Mouse (Mus musculus): ENCODE measurements around the gene 2310033P09Rik. TPM values are rescaled to one million over a fixed set of nuclear protein-coding genes. Genes with fewer than 3 reads are reported as not detected.

Gene 2310033P09Rik
- polyA plus RNA-seq, 1 experiment from 2014 or later: 24.1 TPM

- peaks cover 32% of the 10 kb centered on the region for H3K36me3 ChIP-seq (ENCODE audit: control insufficient read depth, insufficient read depth)
- no peak overlapping the region for H3K4me2 ChIP-seq (replicated peaks; ENCODE audit: low read depth)
- 0 out of 2 replicates have a peak, but pooled peaks cover 3% of the 10 kb centered on the region for H3K4me1 ChIP-seq (replicated peaks; ENCODE audit: control insufficient read depth, insufficient read depth, low read length)
- H3K27me3 ChIP-seq (replicated peaks; ENCODE audit: control insufficient read depth, insufficient read depth, low read length): no peaks in the 10 kb centered on the region
- 88% methylated on average over 12 of the region's 12 CpGs for WGBS
- H3K9me3 ChIP-seq (ENCODE audit: control insufficient read depth): no peaks in the 10 kb centered on the region
- H3K4me3 ChIP-seq (ENCODE audit: low read depth, low read length): no peak overlapping the region
- no peak overlapping the region for H3K27ac ChIP-seq (ENCODE audit: low read depth, low read length)
- no peak for ATAC-seq
- no peak overlapping the region for H3K9ac ChIP-seq (ENCODE audit: low read depth, low read length)
- no peak for TF ChIP-seq CTCF (IDR thresholded peaks at IDR 0.05; ENCODE audit: low read depth)
Measured at GRCm38 (mm10) chr11:59212892-59213494, 4.9 kb downstream of the 2310033P09Rik start.

- Histone ChIP-seq H3K36me3 (ENCODE audit: control insufficient read depth, insufficient read depth) (peaks cover 8% of the 10 kb centered on the region), H3K27ac (ENCODE audit: low read depth, low read length) (no peak overlapping the region), H3K4me1 (replicated peaks; ENCODE audit: control insufficient read depth, insufficient read depth, low read length) (peaks cover 14% of the 10 kb centered on the region), H3K4me3 (ENCODE audit: low read depth, low read length) (no peak overlapping the region), H3K27me3 (replicated peaks; ENCODE audit: control insufficient read depth, insufficient read depth, low read length) (no peaks in the 10 kb centered on the region), H3K9me3 (ENCODE audit: control insufficient read depth) (no peaks in the 10 kb centered on the region), H3K4me2 (replicated peaks; ENCODE audit: low read depth) (no peak overlapping the region), H3K9ac (ENCODE audit: low read depth, low read length) (no peak overlapping the region)
- WGBS: 74% methylated on average over 3 of the region's 3 CpGs
- no peak for ATAC-seq
- no peak for TF ChIP-seq CTCF (IDR thresholded peaks at IDR 0.05; ENCODE audit: low read depth)
Measured at GRCm38 (mm10) chr11:59216955-59217354, 8.8 kb downstream of the 2310033P09Rik start.

GRCm38 (mm10) chr11:59218389-59218998 lies 10.4 kb downstream of the 2310033P09Rik start:
- Histone ChIP-seq H3K27ac (ENCODE audit: low read depth, low read length) (no peak overlapping the region), H3K4me2 (replicated peaks; ENCODE audit: low read depth) (peak overlapping the region; percentile 24; the same call in 1 of the 2 replicates), H3K4me3 (ENCODE audit: low read depth, low read length) (no peak overlapping the region), H3K4me1 (replicated peaks; ENCODE audit: control insufficient read depth, insufficient read depth, low read length) (peaks cover 22% of the 10 kb centered on the region), H3K9ac (ENCODE audit: low read depth, low read length) (no peak overlapping the region), H3K27me3 (replicated peaks; ENCODE audit: control insufficient read depth, insufficient read depth, low read length) (no peaks in the 10 kb centered on the region), H3K36me3 (ENCODE audit: control insufficient read depth, insufficient read depth) (peaks cover under 1% of the 10 kb centered on the region), H3K9me3 (ENCODE audit: control insufficient read depth) (no peaks in the 10 kb centered on the region)
- TF ChIP-seq CTCF (IDR thresholded peaks at IDR 0.05; ENCODE audit: low read depth): no peak
- WGBS: 40% methylated on average over 4 of the region's 4 CpGs
- peak; percentile 43 for ATAC-seq

- H3K4me2 ChIP-seq (replicated peaks; ENCODE audit: low read depth): no peak overlapping the region
- ATAC-seq: no peak
- H3K9me3 ChIP-seq (ENCODE audit: control insufficient read depth): no peaks in the 10 kb centered on the region
- no peaks in the 10 kb centered on the region for H3K27me3 ChIP-seq (replicated peaks; ENCODE audit: control insufficient read depth, insufficient read depth, low read length)
- no peak overlapping the region for H3K4me3 ChIP-seq (ENCODE audit: low read depth, low read length)
- H3K9ac ChIP-seq (ENCODE audit: low read depth, low read length): no peak overlapping the region
- H3K4me1 ChIP-seq (replicated peaks; ENCODE audit: control insufficient read depth, insufficient read depth, low read length): peaks cover 22% of the 10 kb centered on the region
- TF ChIP-seq CTCF (IDR thresholded peaks at IDR 0.05; ENCODE audit: low read depth): peak; percentile 71
- H3K36me3 ChIP-seq (ENCODE audit: control insufficient read depth, insufficient read depth): peaks cover 4% of the 10 kb centered on the region
- no peak overlapping the region for H3K27ac ChIP-seq (ENCODE audit: low read depth, low read length)
Measured at GRCm38 (mm10) chr11:59219064-59219463, 10.9 kb downstream of the 2310033P09Rik start.

- Histone ChIP-seq H3K36me3 (ENCODE audit: control insufficient read depth, insufficient read depth) (peaks cover 4% of the 10 kb centered on the region; the same call in 1 of the 2 replicates), H3K4me2 (replicated peaks; ENCODE audit: low read depth) (no peak overlapping the region), H3K27me3 (replicated peaks; ENCODE audit: control insufficient read depth, insufficient read depth, low read length) (no peaks in the 10 kb centered on the region), H3K4me3 (ENCODE audit: low read depth, low read length) (no peak overlapping the region), H3K9ac (ENCODE audit: low read depth, low read length) (no peak overlapping the region), H3K9me3 (ENCODE audit: control insufficient read depth) (no peaks in the 10 kb centered on the region), H3K27ac (ENCODE audit: low read depth, low read length) (no peak overlapping the region), H3K4me1 (replicated peaks; ENCODE audit: control insufficient read depth, insufficient read depth, low read length) (peaks cover 31% of the 10 kb centered on the region)
- ATAC-seq: no peak
- TF ChIP-seq CTCF (IDR thresholded peaks at IDR 0.05; ENCODE audit: low read depth): no peak
Measured at GRCm38 (mm10) chr11:59221604-59222003, 13.5 kb downstream of the 2310033P09Rik start.

GRCm38 (mm10) chr11:59222306-59222705 lies 14.2 kb downstream of the 2310033P09Rik start:
- no peak overlapping the region; the same call in 1 of the 2 replicates for H3K27ac ChIP-seq (ENCODE audit: low read depth, low read length)
- 65% methylated on average over 4 of the region's 4 CpGs for WGBS
- H3K9ac ChIP-seq (ENCODE audit: low read depth, low read length): no peak overlapping the region
- H3K27me3 ChIP-seq (replicated peaks; ENCODE audit: control insufficient read depth, insufficient read depth, low read length): no peaks in the 10 kb centered on the region
- no peak overlapping the region for H3K4me3 ChIP-seq (ENCODE audit: low read depth, low read length)
- ATAC-seq: no peak
- no peak for TF ChIP-seq CTCF (IDR thresholded peaks at IDR 0.05; ENCODE audit: low read depth)
- H3K4me2 ChIP-seq (replicated peaks; ENCODE audit: low read depth): no peak overlapping the region; the same call in 1 of the 2 replicates
- peaks cover 31% of the 10 kb centered on the region for H3K4me1 ChIP-seq (replicated peaks; ENCODE audit: control insufficient read depth, insufficient read depth, low read length)
- no peaks in the 10 kb centered on the region for H3K9me3 ChIP-seq (ENCODE audit: control insufficient read depth)
- peaks cover 4% of the 10 kb centered on the region; the same call in 1 of the 2 replicates for H3K36me3 ChIP-seq (ENCODE audit: control insufficient read depth, insufficient read depth)

Data from intestine, postnatal 0 days (tissue).